Mouse (Mus musculus): ENCODE data around the gene Rin3. TPM values are rescaled to one million over a fixed set of nuclear protein-coding genes. Genes with fewer than 3 reads are reported as not detected.

Gene Rin3
- polyA plus RNA-seq, 1 experiment from 2014 or later = 5.0 TPM

DNA sequence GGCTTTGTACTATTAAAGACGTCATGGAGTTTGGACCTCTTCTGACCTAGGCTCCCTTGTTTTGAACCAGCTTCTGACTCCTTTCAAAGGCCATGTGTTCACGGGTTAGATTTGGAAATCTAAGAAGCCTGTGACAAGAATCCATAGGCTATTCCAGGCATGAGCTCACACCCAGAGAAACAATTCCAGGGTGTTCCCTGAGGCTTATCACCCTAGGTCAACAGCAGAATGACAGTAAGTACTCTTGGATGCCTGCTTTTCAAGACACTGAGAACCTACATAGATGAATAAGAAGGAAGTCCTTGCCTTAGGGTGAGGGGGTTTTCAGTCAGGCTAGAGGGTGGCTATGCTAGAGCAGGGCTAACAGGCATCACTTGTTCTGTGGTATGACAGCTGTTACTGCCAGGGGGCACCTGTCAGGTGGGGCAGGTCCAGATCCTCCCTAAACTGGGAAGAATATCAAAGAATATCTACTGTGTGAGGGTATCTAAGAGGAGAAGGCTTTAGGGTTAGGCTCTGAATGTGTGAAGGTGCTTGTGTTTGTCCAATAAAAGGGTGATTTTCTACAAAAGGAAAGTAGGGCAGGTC is 44.0 kb downstream of the Rin3 start:
- WGBS = 78% methylated on average over 2 of the region's 2 CpGs
- no peak overlapping the region for H3K9ac ChIP-seq (ENCODE audit: low read depth, low read length)

DNA sequence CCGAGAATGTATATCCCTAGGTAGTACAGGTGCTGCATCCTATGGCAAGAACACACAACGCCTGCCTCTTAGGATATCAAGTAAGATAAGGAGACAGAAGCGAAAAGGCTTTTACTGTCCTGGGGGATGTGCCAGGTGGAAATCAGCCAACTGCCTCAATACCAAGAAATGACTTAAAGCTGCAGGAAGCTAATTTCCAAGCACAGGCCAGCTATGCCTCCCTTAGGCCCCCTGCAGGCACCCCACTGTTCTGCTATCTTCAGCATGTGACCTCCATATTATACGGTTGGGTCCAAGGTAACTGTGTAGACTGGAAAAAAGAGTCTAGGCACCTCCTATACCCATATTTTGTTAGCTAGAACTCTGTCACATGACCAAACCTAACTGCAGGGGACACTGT is 44.7 kb downstream of the Rin3 start:
- 91% methylated on average over 4 of the region's 4 CpGs for WGBS
- no peak for DNase-seq (ENCODE audit: low spot score)
- no peaks in the 10 kb centered on the region for H3K27me3 ChIP-seq (ENCODE audit: control insufficient read depth, insufficient read depth, low read length)
- no peaks in the 10 kb centered on the region for H3K9me3 ChIP-seq (ENCODE audit: control insufficient read depth, low read length)
- no peak overlapping the region for H3K4me2 ChIP-seq (replicated peaks; ENCODE audit: low read depth, low read length)
- H3K9ac ChIP-seq (ENCODE audit: low read depth, low read length) = no peak overlapping the region
- no peak overlapping the region for H3K27ac ChIP-seq (ENCODE audit: low read depth, low read length)
- H3K4me3 ChIP-seq (ENCODE audit: low read depth, low read length) = no peak overlapping the region
- no peak for ATAC-seq (ENCODE audit: low FRiP score)
- no peaks in the 10 kb centered on the region for H3K36me3 ChIP-seq (ENCODE audit: control insufficient read depth, insufficient read depth, low read length)
- H3K4me1 ChIP-seq (replicated peaks; ENCODE audit: control insufficient read depth, insufficient read depth, low read length) = no peaks in the 10 kb centered on the region

More for the DNA sequence above, 44.0 kb downstream of the Rin3 start:
- Histone ChIP-seq H3K4me3 (ENCODE audit: low read depth, low read length) (no peak overlapping the region), H3K36me3 (ENCODE audit: control insufficient read depth, insufficient read depth, low read length) (no peaks in the 10 kb centered on the region), H3K4me1 (replicated peaks; ENCODE audit: control insufficient read depth, insufficient read depth, low read length) (no peaks in the 10 kb centered on the region), H3K9me3 (ENCODE audit: control insufficient read depth, low read length) (no peaks in the 10 kb centered on the region), H3K27ac (ENCODE audit: low read depth, low read length) (no peak overlapping the region), H3K4me2 (replicated peaks; ENCODE audit: low read depth, low read length) (no peak overlapping the region), H3K27me3 (ENCODE audit: control insufficient read depth, insufficient read depth, low read length) (no peaks in the 10 kb centered on the region)
- DNase-seq (ENCODE audit: low spot score) = no peak
- no peak for ATAC-seq (ENCODE audit: low FRiP score)

- H3K36me3 ChIP-seq (ENCODE audit: control insufficient read depth, insufficient read depth, low read length) = no peaks in the 10 kb centered on the region
- no peak overlapping the region for H3K27ac ChIP-seq (ENCODE audit: low read depth, low read length)
- H3K27me3 ChIP-seq (ENCODE audit: control insufficient read depth, insufficient read depth, low read length) = no peaks in the 10 kb centered on the region
- H3K9ac ChIP-seq (ENCODE audit: low read depth, low read length) = no peak overlapping the region
- H3K4me3 ChIP-seq (ENCODE audit: low read depth, low read length) = no peak overlapping the region
- no peak for ATAC-seq (ENCODE audit: low FRiP score)
- DNase-seq (ENCODE audit: low spot score) = no peak
- H3K4me2 ChIP-seq (replicated peaks; ENCODE audit: low read depth, low read length) = no peak overlapping the region
- no peaks in the 10 kb centered on the region for H3K9me3 ChIP-seq (ENCODE audit: control insufficient read depth, low read length)
- H3K4me1 ChIP-seq (replicated peaks; ENCODE audit: control insufficient read depth, insufficient read depth, low read length) = no peaks in the 10 kb centered on the region
- 89% methylated on average over 4 of the region's 4 CpGs for WGBS
These were observed 45.2 kb downstream of the Rin3 start for GRCm38 (mm10) chr12:102328090-102328489.

DNA sequence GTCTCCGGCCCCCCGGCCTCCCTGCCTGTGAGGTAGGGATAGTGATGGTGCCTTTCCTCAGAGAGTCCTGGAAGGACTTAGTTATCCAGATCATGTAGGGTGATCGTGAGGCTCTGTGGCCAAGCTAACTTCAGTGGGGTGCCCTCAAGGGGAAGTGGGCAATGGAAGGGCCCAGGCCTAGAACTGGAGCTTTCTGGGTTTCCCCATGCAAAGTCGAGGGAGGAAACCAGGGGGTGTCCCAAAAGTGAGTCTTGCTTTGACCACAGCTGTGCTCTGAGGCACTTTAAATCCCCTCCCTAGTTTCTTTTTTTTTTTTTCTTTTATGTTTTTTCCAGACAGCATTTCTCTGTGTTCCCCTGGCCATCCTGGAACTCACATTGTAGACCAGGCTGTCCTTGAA is 47.3 kb downstream of the Rin3 start:
- DNase-seq (ENCODE audit: low spot score) = no peak
- Histone ChIP-seq H3K36me3 (ENCODE audit: control insufficient read depth, insufficient read depth, low read length) (no peaks in the 10 kb centered on the region), H3K9ac (ENCODE audit: low read depth, low read length) (no peak overlapping the region), H3K27ac (ENCODE audit: low read depth, low read length) (no peak overlapping the region), H3K4me2 (replicated peaks; ENCODE audit: low read depth, low read length) (no peak overlapping the region), H3K9me3 (ENCODE audit: control insufficient read depth, low read length) (no peaks in the 10 kb centered on the region), H3K4me3 (ENCODE audit: low read depth, low read length) (no peak overlapping the region), H3K27me3 (ENCODE audit: control insufficient read depth, insufficient read depth, low read length) (no peaks in the 10 kb centered on the region), H3K4me1 (replicated peaks; ENCODE audit: control insufficient read depth, insufficient read depth, low read length) (no peaks in the 10 kb centered on the region)
- no peak for ATAC-seq (ENCODE audit: low FRiP score)
- WGBS = 96% methylated on average over 4 of the region's 4 CpGs

- no peak overlapping the region for H3K27ac ChIP-seq (ENCODE audit: low read depth, low read length)
- no peak overlapping the region for H3K9ac ChIP-seq (ENCODE audit: low read depth, low read length)
- no peaks in the 10 kb centered on the region for H3K27me3 ChIP-seq (ENCODE audit: control insufficient read depth, insufficient read depth, low read length)
- no peaks in the 10 kb centered on the region for H3K36me3 ChIP-seq (ENCODE audit: control insufficient read depth, insufficient read depth, low read length)
- H3K4me1 ChIP-seq (replicated peaks; ENCODE audit: control insufficient read depth, insufficient read depth, low read length) = no peaks in the 10 kb centered on the region
- no peaks in the 10 kb centered on the region for H3K9me3 ChIP-seq (ENCODE audit: control insufficient read depth, low read length)
- DNase-seq (ENCODE audit: low spot score) = no peak
- no peak overlapping the region for H3K4me2 ChIP-seq (replicated peaks; ENCODE audit: low read depth, low read length)
- ATAC-seq (ENCODE audit: low FRiP score) = no peak
- H3K4me3 ChIP-seq (ENCODE audit: low read depth, low read length) = no peak overlapping the region
These were observed 47.9 kb downstream of the Rin3 start for GRCm38 (mm10) chr12:102330731-102331130.

DNA sequence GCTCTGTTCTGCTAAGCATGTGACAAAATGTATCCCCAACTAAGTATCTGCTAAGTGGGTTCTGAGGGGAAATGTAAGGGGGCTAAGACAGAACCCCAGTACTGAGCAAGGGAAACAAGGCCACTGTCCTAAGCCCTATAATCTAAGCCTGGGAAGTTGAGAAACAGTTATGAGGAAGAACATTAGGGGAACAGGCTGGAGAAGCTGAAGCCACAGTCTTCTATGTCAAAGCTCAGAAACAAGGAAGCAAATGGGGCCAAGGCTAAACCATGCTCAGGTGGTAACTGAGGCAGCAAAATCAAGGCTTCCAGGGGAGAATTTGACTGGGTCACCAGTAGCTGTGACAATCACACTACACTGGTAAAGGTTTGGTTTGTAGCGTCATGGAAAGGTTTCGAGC is 50.3 kb downstream of the Rin3 start:
- Histone ChIP-seq H3K9me3 (ENCODE audit: control insufficient read depth, low read length) (no peaks in the 10 kb centered on the region), H3K4me2 (replicated peaks; ENCODE audit: low read depth, low read length) (no peak overlapping the region), H3K4me1 (replicated peaks; ENCODE audit: control insufficient read depth, insufficient read depth, low read length) (no peaks in the 10 kb centered on the region), H3K36me3 (ENCODE audit: control insufficient read depth, insufficient read depth, low read length) (no peaks in the 10 kb centered on the region), H3K9ac (ENCODE audit: low read depth, low read length) (no peak overlapping the region), H3K4me3 (ENCODE audit: low read depth, low read length) (no peak overlapping the region), H3K27me3 (ENCODE audit: control insufficient read depth, insufficient read depth, low read length) (no peaks in the 10 kb centered on the region), H3K27ac (ENCODE audit: low read depth, low read length) (no peak overlapping the region)
- ATAC-seq (ENCODE audit: low FRiP score) (no peak), DNase-seq (ENCODE audit: low spot score) (no peak)
- WGBS = 93% methylated on average over 2 of the region's 2 CpGs

DNA sequence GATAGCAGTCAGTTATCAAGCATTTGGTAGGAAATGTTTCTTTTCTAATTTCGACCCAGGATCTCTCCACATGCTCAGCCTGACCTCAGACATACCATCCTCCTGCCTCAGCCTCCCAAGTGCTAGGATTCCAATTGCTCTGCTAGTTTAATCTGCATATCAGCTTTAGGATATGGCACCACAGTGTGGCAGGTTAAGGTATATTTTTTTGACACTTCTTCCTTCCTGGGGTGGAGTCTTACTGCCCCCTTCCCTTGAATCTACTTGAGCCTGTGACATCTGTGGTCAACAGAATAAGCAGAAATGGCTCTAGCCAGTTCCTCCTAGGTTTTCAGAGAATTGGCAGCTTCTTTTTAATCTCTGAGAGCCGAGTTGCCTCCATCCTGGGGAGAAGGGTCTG is 56.2 kb downstream of the Rin3 start:
- Histone ChIP-seq H3K4me1 (replicated peaks; ENCODE audit: control insufficient read depth, insufficient read depth, low read length) (no peaks in the 10 kb centered on the region), H3K36me3 (ENCODE audit: control insufficient read depth, insufficient read depth, low read length) (no peaks in the 10 kb centered on the region), H3K9ac (ENCODE audit: low read depth, low read length) (no peak overlapping the region), H3K4me3 (ENCODE audit: low read depth, low read length) (no peak overlapping the region), H3K27me3 (ENCODE audit: control insufficient read depth, insufficient read depth, low read length) (no peaks in the 10 kb centered on the region), H3K9me3 (ENCODE audit: control insufficient read depth, low read length) (no peaks in the 10 kb centered on the region), H3K27ac (ENCODE audit: low read depth, low read length) (no peak overlapping the region), H3K4me2 (replicated peaks; ENCODE audit: low read depth, low read length) (no peak overlapping the region)
- WGBS = 75% methylated on average over 2 of the region's 2 CpGs
- no peak for DNase-seq (ENCODE audit: low spot score)
- no peak for ATAC-seq (ENCODE audit: low FRiP score)

DNA sequence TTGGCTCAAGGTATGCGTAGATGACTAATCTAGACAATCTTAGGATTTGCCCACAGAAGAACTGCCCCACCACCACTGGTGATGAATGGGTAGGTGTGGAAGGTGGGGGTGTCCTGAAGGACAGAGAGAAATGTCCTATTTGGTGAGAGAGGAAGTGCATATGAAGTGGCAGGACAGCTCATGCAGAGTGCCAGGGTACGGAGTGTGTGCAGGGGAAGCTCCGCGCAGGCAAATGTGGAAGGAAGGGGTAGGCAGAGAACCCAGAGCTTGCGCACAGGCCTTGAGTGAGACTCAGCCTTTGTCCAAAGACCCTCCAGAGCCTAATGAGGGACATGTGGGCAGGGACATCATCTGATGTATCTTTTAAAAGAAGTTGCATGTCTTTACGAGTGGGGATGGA is 57.6 kb downstream of the Rin3 start:
- no peak for ATAC-seq (ENCODE audit: low FRiP score)
- Histone ChIP-seq H3K9me3 (ENCODE audit: control insufficient read depth, low read length) (no peaks in the 10 kb centered on the region), H3K4me3 (ENCODE audit: low read depth, low read length) (no peak overlapping the region), H3K4me1 (replicated peaks; ENCODE audit: control insufficient read depth, insufficient read depth, low read length) (no peaks in the 10 kb centered on the region), H3K9ac (ENCODE audit: low read depth, low read length) (no peak overlapping the region), H3K4me2 (replicated peaks; ENCODE audit: low read depth, low read length) (no peak overlapping the region), H3K27ac (ENCODE audit: low read depth, low read length) (no peak overlapping the region), H3K27me3 (ENCODE audit: control insufficient read depth, insufficient read depth, low read length) (no peaks in the 10 kb centered on the region), H3K36me3 (ENCODE audit: control insufficient read depth, insufficient read depth, low read length) (no peaks in the 10 kb centered on the region)
- DNase-seq (ENCODE audit: low spot score) = no peak
- WGBS = 89% methylated on average over 6 of the region's 6 CpGs

DNA sequence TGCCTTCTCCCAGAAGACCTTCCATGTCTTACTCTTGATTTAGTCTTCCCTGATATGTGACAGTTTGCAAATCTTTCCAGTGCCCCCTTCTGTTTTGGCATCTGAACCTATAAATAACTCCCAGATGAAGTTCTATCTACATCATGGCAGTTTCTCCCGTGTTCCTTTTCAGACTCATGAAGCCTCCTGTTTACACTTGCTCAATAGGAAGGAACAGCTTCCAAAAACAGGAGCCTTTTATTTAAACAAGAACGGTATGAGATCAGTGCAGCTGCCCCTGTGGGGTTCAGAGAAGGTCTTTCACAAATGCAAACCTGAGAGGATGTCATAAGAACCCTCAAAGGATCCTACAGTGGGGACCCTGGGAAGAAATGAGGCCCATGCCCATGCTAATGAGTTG is 59.3 kb downstream of the Rin3 start:
- Histone ChIP-seq H3K27ac (ENCODE audit: low read depth, low read length) (no peak overlapping the region), H3K4me3 (ENCODE audit: low read depth, low read length) (no peak overlapping the region), H3K4me2 (replicated peaks; ENCODE audit: low read depth, low read length) (no peak overlapping the region), H3K36me3 (ENCODE audit: control insufficient read depth, insufficient read depth, low read length) (no peaks in the 10 kb centered on the region), H3K27me3 (ENCODE audit: control insufficient read depth, insufficient read depth, low read length) (no peaks in the 10 kb centered on the region), H3K9me3 (ENCODE audit: control insufficient read depth, low read length) (no peaks in the 10 kb centered on the region), H3K4me1 (replicated peaks; ENCODE audit: control insufficient read depth, insufficient read depth, low read length) (no peaks in the 10 kb centered on the region), H3K9ac (ENCODE audit: low read depth, low read length) (no peak overlapping the region)
- no peak for ATAC-seq (ENCODE audit: low FRiP score)
- no peak for DNase-seq (ENCODE audit: low spot score)
- WGBS = 61% methylated on average over 2 of the region's 2 CpGs

Data from hindbrain, embryonic 11.5 days (tissue).